Mouse (Mus musculus): ENCODE data around the gene Hsf2bp.

DNA sequence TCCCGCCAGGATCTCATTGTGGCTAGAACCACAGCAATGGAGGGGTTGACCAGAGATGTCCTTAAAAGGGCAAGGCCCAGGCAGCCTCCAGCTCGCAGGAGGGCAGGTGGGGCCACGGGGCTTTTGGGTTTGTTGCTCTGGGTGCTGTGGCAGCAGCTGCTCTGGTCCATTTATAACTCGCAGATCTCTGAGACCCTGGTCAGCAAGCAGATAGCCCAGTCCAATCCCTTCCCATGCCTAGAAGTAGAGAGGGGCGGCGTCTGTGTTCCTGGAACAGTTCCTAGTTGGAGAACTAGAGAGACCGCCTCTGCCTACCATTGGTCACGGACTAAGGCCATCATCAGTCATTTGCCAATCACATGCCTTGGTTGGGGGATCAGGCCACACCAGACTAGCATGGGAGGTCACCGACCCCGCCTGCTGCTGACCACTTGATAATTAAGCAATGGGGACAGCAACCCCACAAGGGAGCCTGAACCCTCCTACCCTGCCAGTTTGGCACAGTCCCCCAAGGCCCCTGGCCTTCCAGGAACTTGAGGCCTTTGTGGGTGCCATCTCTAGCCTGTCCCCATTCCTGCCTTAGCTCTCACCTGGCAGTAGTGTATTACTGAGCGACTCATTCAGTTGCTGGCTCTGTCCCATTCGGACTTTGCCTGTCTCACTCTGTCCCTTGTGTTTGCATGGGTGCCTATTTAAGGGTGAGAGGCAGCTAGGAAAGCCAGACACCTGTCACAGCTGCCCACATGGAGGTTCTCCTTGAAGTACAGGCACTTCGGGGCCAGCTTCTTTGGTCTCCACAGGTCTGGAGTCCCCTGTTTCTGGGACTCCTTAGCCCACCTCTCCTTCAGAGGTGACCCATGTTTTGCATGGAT, 106.1 kb downstream of the Hsf2bp start:
- TF ChIP-seq CTCF (IDR thresholded peaks at IDR 0.05; ENCODE audit: borderline replicate concordance, insufficient read depth, low read depth, low read length), result no peak
- no peak for TF ChIP-seq POLR2A (IDR thresholded peaks at IDR 0.05; ENCODE audit: borderline replicate concordance, insufficient read depth, low read length)
